Mouse (Mus musculus): ENCODE results near the gene Tenm2.

Gene Tenm2

GRCm38 (mm10) chr11:36152226-36152625, 1083.5 kb downstream of the Tenm2 start:
- DNase-seq (ENCODE audit: inconsistent age in 2 of 2, low spot score in 1 of 2) = no peak

GRCm38 (mm10) chr11:36149092-36149491, 1086.7 kb downstream of the Tenm2 start:
- DNase-seq (ENCODE audit: inconsistent age in 2 of 2, low spot score in 1 of 2) = no peak

- DNase-seq (ENCODE audit: inconsistent age in 2 of 2, low spot score in 1 of 2) = no peak
These were observed 1090.7 kb downstream of the Tenm2 start for GRCm38 (mm10) chr11:36145057-36145456.

GRCm38 (mm10) chr11:36140411-36140810, 1095.4 kb downstream of the Tenm2 start:
- no peak for DNase-seq (ENCODE audit: inconsistent age in 2 of 2, low spot score in 1 of 2)

- DNase-seq (ENCODE audit: inconsistent age in 2 of 2, low spot score in 1 of 2) = no peak
These were observed 1096.2 kb downstream of the Tenm2 start for GRCm38 (mm10) chr11:36139521-36139920.

GRCm38 (mm10) chr11:36137840-36138239, 1097.9 kb downstream of the Tenm2 start:
- DNase-seq (ENCODE audit: inconsistent age in 2 of 2, low spot score in 1 of 2) = no peak

GRCm38 (mm10) chr11:36137276-36137675, 1098.5 kb downstream of the Tenm2 start:
- DNase-seq (ENCODE audit: inconsistent age in 2 of 2, low spot score in 1 of 2) = no peak

GRCm38 (mm10) chr11:36134645-36135044, 1101.1 kb downstream of the Tenm2 start:
- DNase-seq (ENCODE audit: inconsistent age in 2 of 2, low spot score in 1 of 2) = no peak

- DNase-seq (ENCODE audit: inconsistent age in 2 of 2, low spot score in 1 of 2) = no peak
These were observed 1112.5 kb downstream of the Tenm2 start for GRCm38 (mm10) chr11:36123275-36123674.

GRCm38 (mm10) chr11:36121410-36121929, 1114.3 kb downstream of the Tenm2 start:
- DNase-seq (ENCODE audit: inconsistent age in 2 of 2, low spot score in 1 of 2) = peak in 1 of 2 experiments; percentile 24

GRCm38 (mm10) chr11:36120591-36121409, 1115.0 kb downstream of the Tenm2 start:
- no peak for DNase-seq (ENCODE audit: inconsistent age in 2 of 2, low spot score in 1 of 2)

- no peak for DNase-seq (ENCODE audit: inconsistent age in 2 of 2, low spot score in 1 of 2)
These were observed 1122.4 kb downstream of the Tenm2 start for GRCm38 (mm10) chr11:36113326-36113725.

- peak; percentile 9 to 35 for DNase-seq (ENCODE audit: inconsistent age in 2 of 2, low spot score in 1 of 2)
These were observed 1126.6 kb downstream of the Tenm2 start for GRCm38 (mm10) chr11:36108970-36109731.

GRCm38 (mm10) chr11:36107840-36108239, 1127.9 kb downstream of the Tenm2 start:
- no peak for DNase-seq (ENCODE audit: inconsistent age in 2 of 2, low spot score in 1 of 2)

GRCm38 (mm10) chr11:36106639-36107038, 1129.1 kb downstream of the Tenm2 start:
- DNase-seq (ENCODE audit: inconsistent age in 2 of 2, low spot score in 1 of 2) = peak; percentile 10 to 26

GRCm38 (mm10) chr11:36103556-36103955, 1132.2 kb downstream of the Tenm2 start:
- DNase-seq (ENCODE audit: inconsistent age in 2 of 2, low spot score in 1 of 2) = no peak

GRCm38 (mm10) chr11:36096219-36096618, 1139.5 kb downstream of the Tenm2 start:
- DNase-seq (ENCODE audit: inconsistent age in 2 of 2, low spot score in 1 of 2) = no peak

GRCm38 (mm10) chr11:36090210-36090609, 1145.6 kb downstream of the Tenm2 start:
- no peak for DNase-seq (ENCODE audit: inconsistent age in 2 of 2, low spot score in 1 of 2)

- DNase-seq (ENCODE audit: inconsistent age in 2 of 2, low spot score in 1 of 2) = no peak
These were observed 1154.2 kb downstream of the Tenm2 start for GRCm38 (mm10) chr11:36081399-36082053.

GRCm38 (mm10) chr11:36080766-36081165, 1155.0 kb downstream of the Tenm2 start:
- no peak for DNase-seq (ENCODE audit: inconsistent age in 2 of 2, low spot score in 1 of 2)

- no peak for DNase-seq (ENCODE audit: inconsistent age in 2 of 2, low spot score in 1 of 2)
These were observed 1157.4 kb downstream of the Tenm2 start for GRCm38 (mm10) chr11:36078391-36078790.
